Mouse (Mus musculus) gastrocnemius, adult 8-10 months (tissue): ENCODE data around the gene Tshz2. TPM values are rescaled to one million over a fixed set of nuclear protein-coding genes. Genes with fewer than 3 reads are reported as not detected.
A peak's percentile ranks its signal among the peaks of the same experiment; 100 is the strongest.
"Not testable (repeated sequence)": the region's sequence is repeated elsewhere in the genome, so short reads cannot be mapped to it uniquely, and the experiment has no call there.

Experiments
- DNase-seq, 2 experiments: peaks; one replicate each; pipeline ENCODE4 v3.0.0; 2022; ENCODE audit warnings: low spot score in 2 of 2
- total RNA-seq, 4 experiments: library from RNA; stranded (reverse); gene quantifications; 2 replicates each; pipeline ENCODE4 v1.2.4; 2022

The Tshz2 gene
- total RNA-seq, 4 experiments from 2014 or later: 6.5 to 11.3 (median 8.9) TPM

GRCm38 (mm10) chr2:169812055-169812454 lies 179.2 kb downstream of the Tshz2 start:
- DNase-seq: no peak

GRCm38 (mm10) chr2:169812940-169813339 lies 180.1 kb downstream of the Tshz2 start:
- DNase-seq: no peak

- DNase-seq: no peak
Observed at GRCm38 (mm10) chr2:169814351-169814750, 181.5 kb downstream of the Tshz2 start.

DNA sequence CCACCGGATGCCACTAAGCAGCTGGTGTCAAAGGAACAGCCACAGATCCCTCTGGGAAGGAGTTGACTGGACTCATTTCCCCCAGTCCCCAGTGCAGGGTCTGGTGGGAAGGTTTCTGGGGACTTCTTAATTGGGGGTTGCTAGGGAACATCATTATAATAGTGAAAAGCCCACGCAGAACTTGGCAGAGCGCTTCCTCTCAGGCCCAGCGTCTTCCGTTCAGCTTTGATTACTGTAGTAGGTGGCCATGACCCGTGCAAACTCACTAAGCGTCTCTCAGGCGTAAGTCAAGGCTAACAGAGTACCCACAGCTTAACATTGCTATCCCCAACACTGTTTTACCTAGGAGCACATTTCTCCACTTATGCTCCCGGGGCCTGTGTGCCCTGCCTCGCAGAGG lies 181.9 kb downstream of the Tshz2 start:
- no peak for DNase-seq

GRCm38 (mm10) chr2:169821021-169821441 lies 188.2 kb downstream of the Tshz2 start:
- DNase-seq: peak in 1 of 2 experiments; percentile 11

DNA sequence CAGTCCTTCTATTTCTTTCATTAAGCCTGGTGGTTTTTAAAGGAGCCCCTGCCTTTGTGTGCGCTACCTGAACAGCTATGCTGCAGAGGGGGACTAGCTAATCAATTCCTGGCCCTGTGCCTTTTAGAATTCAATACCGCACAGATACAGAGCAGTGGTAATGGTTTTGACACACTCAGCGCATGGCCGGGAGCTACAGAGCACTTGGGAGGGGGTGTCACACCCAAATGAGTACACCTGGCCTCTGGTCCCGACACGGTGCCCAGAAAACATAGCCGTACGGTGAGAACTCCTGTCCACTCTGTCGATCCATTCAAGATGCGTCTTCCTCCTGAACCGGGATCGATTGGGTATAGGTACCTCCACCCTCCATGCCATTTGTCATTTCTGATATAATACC lies 193.1 kb downstream of the Tshz2 start:
- DNase-seq: no peak

DNA sequence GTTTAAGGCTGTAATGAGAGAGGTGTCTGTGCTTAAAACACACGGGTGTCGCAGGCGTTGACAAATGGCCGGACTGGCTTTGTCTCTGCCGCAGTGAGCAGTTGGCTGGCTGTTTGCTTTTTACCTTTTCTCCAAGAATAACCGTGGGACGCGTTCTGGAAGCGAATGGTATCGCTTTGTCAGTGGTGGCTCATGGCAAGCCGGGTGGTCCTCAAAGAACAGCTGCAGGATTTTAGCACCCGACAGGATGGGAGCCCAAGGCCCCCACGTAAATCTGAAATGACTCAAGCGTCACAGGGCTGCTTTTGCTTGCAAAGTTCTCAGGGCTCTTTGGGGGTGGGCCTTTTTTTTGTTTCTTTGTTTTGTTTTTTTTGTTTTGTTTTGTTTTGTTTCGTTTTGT lies 193.5 kb downstream of the Tshz2 start:
- DNase-seq: no peak

GRCm38 (mm10) chr2:169826833-169827232 lies 194.0 kb downstream of the Tshz2 start:
- no peak for DNase-seq

GRCm38 (mm10) chr2:169832184-169832583 lies 199.4 kb downstream of the Tshz2 start:
- no peak for DNase-seq

GRCm38 (mm10) chr2:169833638-169834037 lies 200.8 kb downstream of the Tshz2 start:
- DNase-seq: no peak

GRCm38 (mm10) chr2:169834602-169835001 lies 201.8 kb downstream of the Tshz2 start:
- DNase-seq: no peak

DNA sequence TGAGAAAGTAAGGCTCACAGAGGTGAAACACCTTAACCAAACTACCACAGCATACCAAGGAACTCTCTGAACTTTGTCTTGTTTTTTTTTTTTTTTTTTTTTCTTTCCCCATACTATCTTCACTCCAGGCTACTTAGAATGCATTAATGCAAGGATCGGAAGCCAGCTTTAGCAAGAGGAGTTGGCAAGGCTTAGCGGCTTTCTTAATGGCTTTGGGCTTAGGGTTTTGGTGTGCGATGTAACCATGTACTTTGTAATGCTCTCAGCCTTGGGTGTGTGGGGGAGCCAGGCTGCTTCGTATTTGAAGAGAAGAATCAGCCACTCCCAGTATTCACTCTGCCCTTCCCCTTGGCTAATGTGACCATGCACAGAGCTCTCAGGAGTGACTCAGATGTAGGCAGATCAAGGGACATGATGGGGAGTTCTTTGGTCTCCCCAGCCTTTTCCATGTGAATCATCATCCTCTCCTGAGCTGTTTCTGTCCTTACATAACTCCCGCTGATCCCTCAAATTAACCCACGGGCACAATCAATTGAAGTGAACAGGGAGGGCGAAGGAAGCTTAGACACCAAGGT lies 204.3 kb downstream of the Tshz2 start:
- no peak for DNase-seq

- DNase-seq: no peak
Observed at GRCm38 (mm10) chr2:169838521-169838920, 205.7 kb downstream of the Tshz2 start.

- DNase-seq: no peak
Observed at GRCm38 (mm10) chr2:169841442-169841841, 208.6 kb downstream of the Tshz2 start.

- DNase-seq: no peak
Observed at GRCm38 (mm10) chr2:169842494-169842893, 209.7 kb downstream of the Tshz2 start.

DNA sequence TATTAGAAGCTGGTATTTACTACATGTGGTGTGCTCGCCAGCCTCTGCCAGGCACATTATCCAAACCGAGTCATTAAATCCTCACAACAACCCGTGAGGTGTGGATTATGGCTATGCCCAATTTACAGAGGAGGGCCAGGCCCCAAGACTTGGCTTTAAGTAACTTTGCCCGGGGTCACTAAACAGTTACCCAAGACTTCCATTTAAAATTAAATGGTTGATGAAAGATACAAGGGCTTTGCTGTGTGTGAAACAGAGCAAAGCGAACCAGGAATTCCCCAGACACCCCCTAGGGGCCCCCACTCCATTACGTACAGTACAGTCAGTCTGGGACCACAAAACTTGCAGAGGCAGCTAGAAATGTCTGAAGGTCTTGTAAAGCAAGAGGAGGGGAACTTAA lies 210.7 kb downstream of the Tshz2 start:
- DNase-seq: no peak

DNA sequence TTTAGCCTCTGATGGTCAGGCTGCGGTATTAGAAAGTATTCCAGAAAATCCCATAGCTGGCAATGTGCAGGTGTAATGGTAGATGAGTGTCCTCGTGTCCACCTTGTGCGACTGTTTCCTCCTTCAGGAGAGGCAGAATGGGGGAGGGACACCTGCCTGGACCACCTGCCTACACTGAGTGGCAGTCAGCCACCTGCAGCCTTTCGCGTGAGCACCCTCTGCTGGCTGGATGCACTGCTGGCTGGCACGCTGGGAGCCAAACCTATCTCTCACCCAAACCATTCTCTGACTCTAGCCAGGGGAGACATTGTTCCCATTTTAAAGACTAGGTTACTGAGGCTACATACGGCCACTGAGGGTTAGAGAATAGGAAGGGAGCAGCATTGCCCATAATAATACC lies 216.3 kb downstream of the Tshz2 start:
- no peak for DNase-seq

GRCm38 (mm10) chr2:169849541-169849940 lies 216.7 kb downstream of the Tshz2 start:
- DNase-seq: no peak

- no peak for DNase-seq
Observed at GRCm38 (mm10) chr2:169851606-169852005, 218.8 kb downstream of the Tshz2 start.

DNA sequence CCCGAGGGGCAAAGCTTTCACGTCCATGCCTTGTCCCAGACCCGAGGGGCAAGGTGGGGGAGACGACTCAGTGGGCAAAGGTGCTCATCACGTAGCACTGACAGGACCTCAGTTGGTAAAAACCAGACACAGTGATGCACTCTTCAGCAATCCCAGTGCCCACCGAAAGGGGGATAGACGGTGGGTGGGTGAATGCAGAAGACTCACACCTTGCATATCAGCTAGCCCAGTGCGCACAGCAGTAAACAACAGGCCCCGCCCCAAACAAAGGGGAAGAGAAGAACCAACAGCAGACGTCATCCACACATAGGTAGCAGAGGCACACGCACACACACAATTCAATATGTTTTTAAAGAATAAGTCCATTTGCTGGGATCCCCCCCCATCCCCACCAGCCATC lies 221.7 kb downstream of the Tshz2 start:
- DNase-seq: no peak

- not testable (repeated sequence) for DNase-seq
Observed at GRCm38 (mm10) chr2:169857041-169857440, 224.2 kb downstream of the Tshz2 start.

DNA sequence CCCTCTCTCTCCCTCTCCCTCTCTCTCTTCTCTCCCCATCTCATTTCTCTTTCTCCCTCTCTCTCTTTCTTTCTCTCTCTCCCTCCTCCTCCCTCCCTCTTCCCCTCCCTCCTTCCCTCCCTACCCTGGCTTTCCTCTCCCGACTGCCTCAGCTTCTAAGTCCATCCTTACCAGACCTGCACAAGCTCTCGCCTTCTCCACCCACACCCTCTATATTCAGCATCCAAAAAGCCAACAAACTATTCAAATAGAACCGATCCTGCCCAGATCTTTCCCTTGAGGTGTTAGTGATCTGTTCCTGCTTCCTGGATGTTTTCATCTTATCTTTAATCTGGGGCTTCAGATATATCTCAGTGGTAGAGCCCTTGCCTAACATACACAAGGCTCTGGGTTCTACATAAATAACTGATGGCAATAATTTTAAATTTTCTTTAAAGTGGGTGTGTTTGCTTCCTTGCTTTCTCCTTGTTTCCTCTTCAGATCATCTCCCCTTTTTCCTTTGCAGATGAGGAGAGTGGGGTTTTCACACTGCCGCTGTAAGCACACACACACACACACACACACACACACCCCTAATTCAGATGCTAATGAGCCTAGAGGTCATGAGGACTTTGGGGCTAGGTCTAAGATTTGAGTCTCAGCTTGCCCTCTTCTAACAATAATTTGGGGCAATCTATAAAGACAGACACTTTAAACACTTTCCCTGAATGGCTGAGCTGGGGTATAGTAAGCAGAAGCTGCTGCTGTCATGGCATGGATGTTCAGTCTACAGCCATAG lies 226.5 kb downstream of the Tshz2 start:
- no peak for DNase-seq

- DNase-seq: no peak
Observed at GRCm38 (mm10) chr2:169860895-169861294, 228.1 kb downstream of the Tshz2 start.
